Mouse (Mus musculus): ENCODE results near the gene Slc30a2. TPM values are rescaled to one million over a fixed set of nuclear protein-coding genes. Genes with fewer than 3 reads are reported as not detected.

Gene Slc30a2
- polyA plus RNA-seq, 1 experiment = 0.35 TPM

GRCm38 (mm10) chr4:134316390-134316789 is 26.6 kb upstream of the Slc30a2 start:
- H3ac ChIP-seq (ENCODE audit: control insufficient read depth, insufficient read length) = no peak overlapping the region
- peak overlapping the region; percentile 37 for H3K4me3 ChIP-seq
- H3K79me2 ChIP-seq (ENCODE audit: control insufficient read depth, insufficient read depth) = peaks cover 6% of the 10 kb centered on the region
- H3K4me2 ChIP-seq (ENCODE audit: low read depth) = peak overlapping the region; percentile 62
- no peaks in the 10 kb centered on the region for H3K27me3 ChIP-seq (ENCODE audit: control insufficient read depth, insufficient read depth, insufficient read length)
- TF ChIP-seq POLR2AphosphoS2 (IDR thresholded peaks at IDR 0.05; ENCODE audit: insufficient read length, low read depth) = no peak
- no peak for TF ChIP-seq MYOD1 (IDR thresholded peaks at IDR 0.05; ENCODE audit: control insufficient read depth in 1 of 3, insufficient read length in 2 of 3, low read depth in 2 of 3)
- TF ChIP-seq SRF (IDR thresholded peaks at IDR 0.05; ENCODE audit: control insufficient read depth, insufficient read length, low read depth) = no peak
- no peak for TF ChIP-seq CEBPB (IDR thresholded peaks at IDR 0.05; ENCODE audit: insufficient read depth, poor library complexity, severe bottlenecking)
- H3K36me3 ChIP-seq (ENCODE audit: control insufficient read depth, insufficient read depth) = no peaks in the 10 kb centered on the region

- no peak overlapping the region for H3ac ChIP-seq (ENCODE audit: control insufficient read depth, insufficient read length)
- peaks cover 6% of the 10 kb centered on the region for H3K79me2 ChIP-seq (ENCODE audit: control insufficient read depth, insufficient read depth)
- no peak overlapping the region for H3K4me3 ChIP-seq
- peak overlapping the region; percentile 45 for H3K4me2 ChIP-seq (ENCODE audit: low read depth)
- H3K27me3 ChIP-seq (ENCODE audit: control insufficient read depth, insufficient read depth, insufficient read length) = no peaks in the 10 kb centered on the region
- no peaks in the 10 kb centered on the region for H3K36me3 ChIP-seq (ENCODE audit: control insufficient read depth, insufficient read depth)
- TF ChIP-seq TCF3 (IDR thresholded peaks at IDR 0.05; ENCODE audit: insufficient read length, low read depth) (no peak), MYOG (IDR thresholded peaks at IDR 0.05; ENCODE audit: control insufficient read depth in 1 of 3, insufficient read depth in 1 of 3, insufficient read length in 2 of 3, low read depth in 2 of 3) (no peak), USF1 (IDR thresholded peaks at IDR 0.05; ENCODE audit: low read depth) (no peak), POLR2A (IDR thresholded peaks at IDR 0.05; ENCODE audit: insufficient read length, low read depth) (no peak)
Measured at GRCm38 (mm10) chr4:134319074-134319473, 23.9 kb upstream of the Slc30a2 start.

- no peaks in the 10 kb centered on the region for H3K27me3 ChIP-seq (ENCODE audit: control insufficient read depth, insufficient read depth, insufficient read length)
- H3K79me2 ChIP-seq (ENCODE audit: control insufficient read depth, insufficient read depth) = peaks cover 6% of the 10 kb centered on the region
- H3K36me3 ChIP-seq (ENCODE audit: control insufficient read depth, insufficient read depth) = no peaks in the 10 kb centered on the region
- TF ChIP-seq CEBPB (IDR thresholded peaks at IDR 0.05; ENCODE audit: insufficient read depth, poor library complexity, severe bottlenecking) = no peak
- peak in 1 of 3 experiments; percentile 63 for TF ChIP-seq MYOD1 (IDR thresholded peaks at IDR 0.05; ENCODE audit: control insufficient read depth in 1 of 3, insufficient read length in 2 of 3, low read depth in 2 of 3)
- peak in 1 of 3 experiments; percentile 26 for TF ChIP-seq MYOG (IDR thresholded peaks at IDR 0.05; ENCODE audit: control insufficient read depth in 1 of 3, insufficient read depth in 1 of 3, insufficient read length in 2 of 3, low read depth in 2 of 3)
- H3K4me3 ChIP-seq = no peak overlapping the region
- no peak overlapping the region for H3ac ChIP-seq (ENCODE audit: control insufficient read depth, insufficient read length)
- H3K4me2 ChIP-seq (ENCODE audit: low read depth) = peak overlapping the region; percentile 45
Measured at GRCm38 (mm10) chr4:134319674-134320073, 23.3 kb upstream of the Slc30a2 start.

- Histone ChIP-seq H3K79me2 (ENCODE audit: control insufficient read depth, insufficient read depth) (no peaks in the 10 kb centered on the region), H3ac (ENCODE audit: control insufficient read depth, insufficient read length) (no peak overlapping the region), H3K4me3 (no peak overlapping the region), H3K27me3 (ENCODE audit: control insufficient read depth, insufficient read depth, insufficient read length) (no peaks in the 10 kb centered on the region), H3K36me3 (ENCODE audit: control insufficient read depth, insufficient read depth) (no peaks in the 10 kb centered on the region), H3K4me2 (ENCODE audit: low read depth) (no peak overlapping the region)
- TF ChIP-seq E2F4 (IDR thresholded peaks at IDR 0.05; ENCODE audit: insufficient read depth) (no peak), USF1 (IDR thresholded peaks at IDR 0.05; ENCODE audit: low read depth) (no peak), SRF (IDR thresholded peaks at IDR 0.05; ENCODE audit: control insufficient read depth, insufficient read length, low read depth) (no peak)
Measured at GRCm38 (mm10) chr4:134321524-134321923, 21.5 kb upstream of the Slc30a2 start.

GRCm38 (mm10) chr4:134324655-134325054 is 18.3 kb upstream of the Slc30a2 start:
- Histone ChIP-seq H3K36me3 (ENCODE audit: control insufficient read depth, insufficient read depth) (no peaks in the 10 kb centered on the region), H3K4me2 (ENCODE audit: low read depth) (no peak overlapping the region), H3K79me2 (ENCODE audit: control insufficient read depth, insufficient read depth) (no peaks in the 10 kb centered on the region), H3K27me3 (ENCODE audit: control insufficient read depth, insufficient read depth, insufficient read length) (no peaks in the 10 kb centered on the region), H3ac (ENCODE audit: control insufficient read depth, insufficient read length) (no peak overlapping the region), H3K4me3 (no peak overlapping the region)
- no peak for TF ChIP-seq E2F4 (IDR thresholded peaks at IDR 0.05; ENCODE audit: insufficient read depth)
- TF ChIP-seq TCF3 (IDR thresholded peaks at IDR 0.05; ENCODE audit: insufficient read length, low read depth) = no peak
- no peak for TF ChIP-seq MYOD1 (IDR thresholded peaks at IDR 0.05; ENCODE audit: control insufficient read depth in 1 of 3, insufficient read length in 2 of 3, low read depth in 2 of 3)
- no peak for TF ChIP-seq MAX (IDR thresholded peaks at IDR 0.05; ENCODE audit: low read depth)
- TF ChIP-seq REST (IDR thresholded peaks at IDR 0.05; ENCODE audit: insufficient read depth, insufficient read length) = no peak
- TF ChIP-seq POLR2AphosphoS2 (IDR thresholded peaks at IDR 0.05; ENCODE audit: insufficient read length, low read depth) = no peak
- TF ChIP-seq USF1 (IDR thresholded peaks at IDR 0.05; ENCODE audit: low read depth) = no peak

- Histone ChIP-seq H3K27me3 (ENCODE audit: control insufficient read depth, insufficient read depth, insufficient read length) (no peaks in the 10 kb centered on the region), H3K4me3 (no peak overlapping the region), H3K36me3 (ENCODE audit: control insufficient read depth, insufficient read depth) (no peaks in the 10 kb centered on the region), H3K4me2 (ENCODE audit: low read depth) (no peak overlapping the region), H3ac (ENCODE audit: control insufficient read depth, insufficient read length) (no peak overlapping the region), H3K79me2 (ENCODE audit: control insufficient read depth, insufficient read depth) (no peaks in the 10 kb centered on the region)
- TF ChIP-seq CEBPB (IDR thresholded peaks at IDR 0.05; ENCODE audit: insufficient read depth, poor library complexity, severe bottlenecking) = no peak
- TF ChIP-seq MYOD1 (IDR thresholded peaks at IDR 0.05; ENCODE audit: control insufficient read depth in 1 of 3, insufficient read length in 2 of 3, low read depth in 2 of 3) = no peak
- no peak for TF ChIP-seq POLR2AphosphoS2 (IDR thresholded peaks at IDR 0.05; ENCODE audit: insufficient read length, low read depth)
- no peak for TF ChIP-seq MYOG (IDR thresholded peaks at IDR 0.05; ENCODE audit: control insufficient read depth in 1 of 3, insufficient read depth in 1 of 3, insufficient read length in 2 of 3, low read depth in 2 of 3)
- no peak for TF ChIP-seq TCF12 (IDR thresholded peaks at IDR 0.05; ENCODE audit: insufficient read depth, poor library complexity, severe bottlenecking)
- TF ChIP-seq E2F4 (IDR thresholded peaks at IDR 0.05; ENCODE audit: insufficient read depth) = no peak
- no peak for TF ChIP-seq REST (IDR thresholded peaks at IDR 0.05; ENCODE audit: insufficient read depth, insufficient read length)
- TF ChIP-seq POLR2A (IDR thresholded peaks at IDR 0.05; ENCODE audit: insufficient read length, low read depth) = no peak
- no peak for TF ChIP-seq TCF3 (IDR thresholded peaks at IDR 0.05; ENCODE audit: insufficient read length, low read depth)
- TF ChIP-seq USF1 (IDR thresholded peaks at IDR 0.05; ENCODE audit: low read depth) = no peak
- TF ChIP-seq MAX (IDR thresholded peaks at IDR 0.05; ENCODE audit: low read depth) = no peak
- TF ChIP-seq SRF (IDR thresholded peaks at IDR 0.05; ENCODE audit: control insufficient read depth, insufficient read length, low read depth) = no peak
Measured at GRCm38 (mm10) chr4:134326859-134327530, 16.0 kb upstream of the Slc30a2 start.

All from myocyte (in vitro differentiated cells).